Mouse (Mus musculus) spleen, adult 2 months (tissue): Measurements from ENCODE around the gene Tsga10. TPM values are rescaled to one million over a fixed set of nuclear protein-coding genes. Genes with fewer than 3 reads are reported as not detected.

Experiments used
- DNase-seq, 2 experiments: peaks; one replicate each; pipeline versions ENCODE4 v3.0.0 to v3.0.0-alpha.2; 2012 to 2021; ENCODE audit warnings: low spot score in 2 of 2, low read depth in 1 of 2
- H3K27ac ChIP-seq: fragments of 200-500 bp; 2 replicates; pipeline ENCODE4 v1.5.1; 2012; ENCODE audit warnings: low read length, inconsistent platforms; ENCODE audit not compliant: insufficient read depth
- H3K27me3 ChIP-seq: fragments of 200-500 bp; 2 replicates; pipeline ENCODE4 v1.6.1; 2012; ENCODE audit warnings: mild to moderate bottlenecking, moderate library complexity, low read length, inconsistent platforms; ENCODE audit not compliant: control insufficient read depth, insufficient read depth
- H3K36me3 ChIP-seq: fragments of 200-500 bp; 2 replicates; pipeline ENCODE4 v1.6.1; 2012; ENCODE audit warnings: mild to moderate bottlenecking, low read length, inconsistent platforms; ENCODE audit not compliant: control insufficient read depth, insufficient read depth
- H3K4me1 ChIP-seq: fragments of 200-500 bp; 2 replicates; pipeline ENCODE4 v1.6.1; 2011; ENCODE audit warnings: inconsistent platforms; ENCODE audit not compliant: control insufficient read depth, insufficient read depth, insufficient read length
- H3K4me3 ChIP-seq: fragments of 200-500 bp; 2 replicates; pipeline ENCODE4 v1.5.1; 2011; ENCODE audit warnings: mild to moderate bottlenecking, inconsistent platforms; ENCODE audit not compliant: insufficient read depth, insufficient read length; ENCODE audit errors: extremely low read depth
- CTCF ChIP-seq: fragments of 200-500 bp; IDR thresholded peaks from 2 replicates; pipeline ENCODE4 v1.5.1; 2011; ENCODE audit warnings: mild to moderate bottlenecking, inconsistent platforms; ENCODE audit not compliant: insufficient read depth, insufficient read length, insufficient replicate concordance; ENCODE audit errors: extremely low read depth
- POLR2A ChIP-seq: fragments of 200-500 bp; IDR thresholded peaks from 2 replicates; pipeline ENCODE4 v1.6.1; 2011; ENCODE audit warnings: low read depth, low read length, inconsistent platforms
- WGBS: fragments of 180-500 bp; shearing (Covaris S2); methylation state at CpG from one replicate; pipeline ENCODE4 v1.1.7; 2018; 5-methylcytosine and 5-hydroxymethylcytosine counted together
- polyA plus RNA-seq: library from polyadenylated mRNA; depleted of rRNA; stranded (reverse); fragments of >200 nt; gene quantifications from 2 replicates; pipeline ENCODE4 v1.2.3, GENCODE M21; 2012

Gene Tsga10
- polyA plus RNA-seq, 1 experiment, result 0.35 TPM

DNA sequence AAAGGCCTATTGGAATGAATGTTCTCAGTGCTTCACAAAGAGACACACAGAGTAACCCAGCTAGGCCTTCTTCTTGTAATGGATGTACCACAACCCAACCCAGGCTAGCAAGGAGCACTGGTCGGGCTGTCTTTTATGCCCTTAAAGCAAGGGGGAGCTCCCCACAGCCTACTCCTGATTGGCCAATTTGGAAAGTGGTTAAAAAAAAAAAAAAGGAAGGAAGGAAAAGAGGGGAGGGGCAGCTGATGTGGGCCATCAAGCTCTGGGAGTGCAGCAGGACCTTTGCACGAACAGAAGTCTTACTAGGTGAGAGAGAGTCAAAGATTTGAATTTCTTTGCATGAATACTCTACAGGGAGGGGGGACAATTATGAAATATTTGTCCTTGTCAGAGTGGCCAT lies 127.3 kb downstream of the Tsga10 start:
- 24% methylated on average over 2 of the region's 2 CpGs for WGBS
- H3K27ac ChIP-seq, result no peak overlapping the region
- no peaks in the 10 kb centered on the region for H3K36me3 ChIP-seq
- TF ChIP-seq POLR2A, result no peak
- TF ChIP-seq CTCF, result no peak
- H3K4me1 ChIP-seq, result no peaks in the 10 kb centered on the region; the same call in 1 of the 2 replicates
- no peaks in the 10 kb centered on the region for H3K27me3 ChIP-seq
- H3K4me3 ChIP-seq, result no peak overlapping the region
- no peak for DNase-seq

DNA sequence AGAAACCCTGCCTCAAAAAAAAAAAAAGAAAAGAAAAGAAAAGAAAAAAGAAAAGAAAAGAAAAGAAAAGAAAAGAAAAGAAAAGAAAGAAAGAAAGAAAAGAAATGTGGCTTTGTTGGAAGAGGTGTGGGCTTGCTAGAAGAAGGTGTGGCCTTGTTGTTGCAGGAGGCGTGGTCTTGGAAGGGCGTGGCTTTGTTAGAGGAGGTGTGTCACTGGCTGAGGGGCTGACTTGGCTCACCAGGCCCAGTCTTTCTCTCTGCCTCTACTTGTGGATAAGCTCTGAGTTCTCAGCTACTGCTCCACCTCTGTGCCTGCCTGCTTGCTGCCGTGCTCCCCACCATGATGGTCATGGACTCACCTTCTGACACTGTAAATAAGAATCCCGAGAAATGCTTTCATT lies 129.2 kb downstream of the Tsga10 start:
- Histone ChIP-seq H3K4me1 (no peaks in the 10 kb centered on the region; the same call in 1 of the 2 replicates), H3K4me3 (no peak overlapping the region), H3K27me3 (no peaks in the 10 kb centered on the region), H3K27ac (no peak overlapping the region), H3K36me3 (no peaks in the 10 kb centered on the region)
- TF ChIP-seq CTCF (no peak), POLR2A (no peak)
- no peak for DNase-seq
- WGBS, result 87% methylated on average over 4 of the region's 4 CpGs

DNA sequence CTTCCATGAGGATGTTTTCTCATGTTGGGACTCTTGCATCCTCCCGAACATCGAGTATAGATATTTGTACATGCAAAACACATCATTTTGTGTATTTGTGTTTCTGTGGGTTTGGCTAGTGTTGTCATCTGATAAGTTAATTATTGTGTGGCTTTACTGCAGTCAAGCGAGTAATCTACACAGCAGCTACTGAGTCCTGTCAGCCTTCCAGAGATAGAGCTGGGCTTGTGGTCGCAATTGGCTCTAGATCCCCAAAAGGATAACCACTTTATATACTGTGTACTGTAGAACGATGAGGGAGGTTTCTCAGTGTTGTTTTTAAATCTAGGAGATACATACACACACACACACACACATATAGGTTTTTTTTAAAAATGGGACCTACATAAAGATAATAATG lies 130.3 kb downstream of the Tsga10 start:
- DNase-seq, result no peak
- no peaks in the 10 kb centered on the region; the same call in 1 of the 2 replicates for H3K4me1 ChIP-seq
- no peak for TF ChIP-seq POLR2A
- no peak for TF ChIP-seq CTCF
- H3K27me3 ChIP-seq, result no peaks in the 10 kb centered on the region
- no peak overlapping the region for H3K27ac ChIP-seq
- no peaks in the 10 kb centered on the region for H3K36me3 ChIP-seq
- 82% methylated on average over 5 of the region's 5 CpGs for WGBS
- H3K4me3 ChIP-seq, result no peak overlapping the region

DNA sequence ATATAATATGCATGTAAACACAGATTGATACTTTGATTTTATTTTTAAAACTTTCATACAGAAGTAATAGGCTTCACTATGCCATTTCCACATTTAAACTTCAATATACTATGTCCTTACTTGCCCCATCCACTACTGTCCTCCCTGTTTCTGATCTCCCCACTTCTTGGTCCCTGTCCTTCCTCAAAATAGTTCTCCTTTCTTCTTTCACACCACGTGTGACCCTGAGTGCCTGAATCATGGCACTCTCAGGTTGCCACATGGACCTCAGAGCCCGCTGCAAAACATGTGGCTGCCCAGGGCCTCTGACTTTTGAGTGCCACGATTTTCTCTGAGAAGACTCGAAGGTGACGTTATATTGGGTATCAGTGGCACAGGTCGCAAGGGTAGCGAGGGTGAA lies 131.4 kb downstream of the Tsga10 start:
- Histone ChIP-seq H3K4me3 (no peak overlapping the region), H3K4me1 (no peaks in the 10 kb centered on the region; the same call in 1 of the 2 replicates), H3K36me3 (no peaks in the 10 kb centered on the region), H3K27me3 (no peaks in the 10 kb centered on the region), H3K27ac (no peak overlapping the region)
- DNase-seq, result no peak
- TF ChIP-seq POLR2A (no peak), CTCF (no peak)
- WGBS, result 70% methylated on average over 7 of the region's 7 CpGs

DNA sequence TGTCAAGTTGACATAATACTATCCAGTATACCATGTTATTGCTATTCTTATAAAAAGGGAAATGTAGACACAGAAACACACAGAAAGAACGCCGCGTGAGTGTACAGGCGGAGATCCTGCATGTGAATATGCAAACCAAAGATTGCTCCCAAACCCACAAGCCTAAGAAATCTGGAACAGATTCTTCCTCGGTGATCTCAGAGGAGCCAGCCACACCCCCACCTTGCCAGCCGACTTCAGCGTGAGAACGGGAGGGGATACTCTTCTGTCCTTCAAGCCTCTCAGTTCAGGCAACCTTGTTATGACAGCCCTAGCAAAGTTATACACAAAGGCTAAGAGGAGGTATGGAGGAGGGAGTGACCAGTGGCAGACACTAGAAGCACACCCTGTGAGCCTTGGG lies 136.9 kb downstream of the Tsga10 start:
- no peak overlapping the region for H3K4me3 ChIP-seq
- no peaks in the 10 kb centered on the region for H3K4me1 ChIP-seq
- DNase-seq, result no peak
- H3K27me3 ChIP-seq, result no peaks in the 10 kb centered on the region
- no peaks in the 10 kb centered on the region for H3K36me3 ChIP-seq
- TF ChIP-seq POLR2A, result no peak
- TF ChIP-seq CTCF, result no peak
- no peak overlapping the region; the same call in 1 of the 2 replicates for H3K27ac ChIP-seq
- 91% methylated on average over 8 of the region's 8 CpGs for WGBS

DNA sequence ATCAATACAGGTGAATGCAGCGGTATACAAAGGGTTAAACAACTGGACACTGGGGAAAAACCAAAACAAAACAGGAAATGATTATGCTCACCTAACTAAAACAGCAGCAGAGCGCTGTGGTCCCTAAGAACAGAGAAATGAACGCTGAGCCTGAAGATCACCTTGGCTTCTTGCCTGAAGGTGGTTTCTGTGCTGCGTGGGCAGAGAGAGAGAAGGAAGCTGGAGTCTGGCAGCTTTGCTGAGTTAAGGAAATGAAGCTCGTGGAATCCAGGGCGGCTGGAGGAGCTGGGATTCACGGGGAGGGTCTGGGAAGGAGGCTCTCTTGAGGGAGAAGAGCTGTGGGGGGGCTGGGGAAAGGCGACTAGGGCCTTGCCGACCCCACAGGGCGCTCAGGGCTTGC lies 138.2 kb downstream of the Tsga10 start:
- no peak overlapping the region for H3K4me3 ChIP-seq
- TF ChIP-seq POLR2A (no peak), CTCF (no peak)
- WGBS, result 35% methylated on average over 10 of the region's 10 CpGs
- no peak overlapping the region for H3K27ac ChIP-seq
- no peaks in the 10 kb centered on the region for H3K36me3 ChIP-seq
- no peaks in the 10 kb centered on the region for H3K27me3 ChIP-seq
- H3K4me1 ChIP-seq, result no peaks in the 10 kb centered on the region
- DNase-seq, result no peak

DNA sequence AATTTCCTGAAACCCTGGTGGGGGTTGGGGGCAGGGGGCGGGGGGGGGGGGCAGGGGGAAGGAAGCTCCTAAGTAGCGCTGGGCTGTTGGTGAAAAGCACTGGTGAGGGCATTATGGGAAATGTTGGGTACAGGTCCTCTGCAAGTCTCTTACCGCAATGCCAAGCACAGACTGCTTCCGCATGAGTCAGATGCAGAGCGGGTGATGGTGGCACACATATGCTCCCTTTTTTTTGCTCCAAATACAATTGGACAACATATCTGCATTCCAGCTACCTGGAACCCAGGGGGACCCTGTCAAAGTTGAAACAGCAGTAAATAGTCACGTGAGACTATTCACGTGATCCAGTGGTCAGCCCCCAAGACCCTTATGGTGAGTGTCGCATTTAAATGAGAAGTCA lies 139.0 kb downstream of the Tsga10 start:
- Histone ChIP-seq H3K4me1 (no peaks in the 10 kb centered on the region), H3K27ac (no peak overlapping the region), H3K36me3 (no peaks in the 10 kb centered on the region), H3K4me3 (no peak overlapping the region), H3K27me3 (no peaks in the 10 kb centered on the region)
- DNase-seq, result no peak
- no peak for TF ChIP-seq CTCF
- WGBS, result 64% methylated on average over 8 of the region's 8 CpGs
